Mouse (Mus musculus): ENCODE data around the gene 1700024B05Rik.
"Not testable (repeated sequence)": the region's sequence is repeated elsewhere in the genome, so short reads cannot be mapped to it uniquely, and the experiment has no call there.

- TF ChIP-seq CTCF (IDR thresholded peaks at IDR 0.05; ENCODE audit: low read depth, low read length); TAL1 (conservative IDR thresholded peaks at IDR 0.05; ENCODE audit: low read depth, low read length); GATA1 (IDR thresholded peaks at IDR 0.05; ENCODE audit: borderline replicate concordance, low read length); POLR2AphosphoS5 (IDR thresholded peaks at IDR 0.05; ENCODE audit: insufficient replicate concordance, low read depth, low read length); GATA2 (IDR thresholded peaks at IDR 0.05; ENCODE audit: borderline replicate concordance, low read depth, low read length): not testable (repeated sequence)
Measured at GRCm38 (mm10) chr14:41924649-41925048, 19.1 kb upstream of the 1700024B05Rik start, which contains the start of gene 1700049E17Rik1.
